Mouse (Mus musculus) CH12.LX (cell line): ENCODE measurements around the gene Prpf40b. TPM values are rescaled to one million over a fixed set of nuclear protein-coding genes. Genes with fewer than 3 reads are reported as not detected.
"Not testable (repeated sequence)": the region's sequence is repeated elsewhere in the genome, so short reads cannot be mapped to it uniquely, and the experiment has no call there.

Experiments used
- DNase-seq: peaks from one replicate; pipeline ENCODE4 v3.0.0-alpha.2; 2013; ENCODE audit errors: extremely low read depth
- H3K27ac ChIP-seq: 2 replicates; pipeline ENCODE4 v1.5.1; 2012; ENCODE audit warnings: low read depth, mild to moderate bottlenecking, control low read depth, moderate library complexity; ENCODE audit not compliant: insufficient read depth
- H3K27me3 ChIP-seq: replicated peaks from 2 replicates; pipeline ENCODE3; 2012; ENCODE audit warnings: inconsistent platforms
- H3K36me3 ChIP-seq, 2 experiments: replicated peaks in 1 of 2; 2 replicates each; pipeline versions ENCODE3 to v1.6.1; 2012; ENCODE audit warnings: inconsistent platforms in 1 of 2, low read length in 1 of 2, mild to moderate bottlenecking in 1 of 2, mixed read lengths in 1 of 2, moderate library complexity in 1 of 2; ENCODE audit not compliant: control insufficient read depth in 1 of 2, insufficient read depth in 1 of 2
- H3K4me1 ChIP-seq, 2 experiments: 2 replicates each; pipeline ENCODE4 v1.6.1; 2012; ENCODE audit warnings: inconsistent platforms in 1 of 2, moderate library complexity in 1 of 2; ENCODE audit not compliant: insufficient read depth in 2 of 2, control insufficient read depth in 1 of 2
- H3K4me2 ChIP-seq: 2 replicates; pipeline ENCODE4 v1.6.1; 2012; ENCODE audit warnings: low read depth, mild to moderate bottlenecking, control low read depth; ENCODE audit not compliant: poor library complexity, insufficient read depth, severe bottlenecking
- H3K4me3 ChIP-seq, 3 experiments: fragments of 150-350 bp in 1 of 3; sonication (generic) in 1 of 3; replicated peaks in 1 of 3; 2 replicates each; pipeline versions ENCODE3 to v1.5.1; 2011 to 2012; ENCODE audit warnings: low read depth in 2 of 3, low read length in 2 of 3, mild to moderate bottlenecking in 2 of 3, moderate library complexity in 2 of 3, control low read depth in 1 of 3, improper control_type of control experiment in 1 of 3, inconsistent platforms in 1 of 3, mixed read lengths in 1 of 3; ENCODE audit not compliant: poor library complexity in 1 of 3
- H3K79me2 ChIP-seq: replicated peaks from 2 replicates; pipeline ENCODE4 v1.6.1; 2012; ENCODE audit warnings: mild to moderate bottlenecking, moderate library complexity; ENCODE audit not compliant: control insufficient read depth, poor library complexity, insufficient read depth, severe bottlenecking; ENCODE audit errors: extremely low read depth
- H3K9ac ChIP-seq: 2 replicates; pipeline ENCODE4 v1.6.1; 2012; ENCODE audit warnings: low read depth, mild to moderate bottlenecking, control low read depth, moderate library complexity; ENCODE audit not compliant: insufficient read depth
- H3K9me3 ChIP-seq: replicated peaks from 2 replicates; pipeline ENCODE3; 2012; ENCODE audit warnings: low read length, inconsistent platforms, mixed read lengths
- BHLHE40 ChIP-seq: IDR thresholded peaks from 2 replicates; pipeline ENCODE4 v1.6.1; 2011; ENCODE audit warnings: mild to moderate bottlenecking, low read depth, low read length, improper control_type of control experiment
- CHD1 ChIP-seq: IDR thresholded peaks from 2 replicates; pipeline ENCODE4 v1.6.1; 2012; ENCODE audit warnings: low read depth, low read length, improper control_type of control experiment, inconsistent platforms
- CHD2 ChIP-seq: IDR thresholded peaks from 2 replicates; pipeline ENCODE4 v1.6.1; 2011; ENCODE audit warnings: low read length, improper control_type of control experiment
- CTCF ChIP-seq, 2 experiments: IDR thresholded peaks in 1 of 2; conservative IDR thresholded peaks in 1 of 2; 2 replicates each; pipeline ENCODE4 v1.5.1; 2011 to 2012; ENCODE audit warnings: low read depth in 2 of 2, low read length in 2 of 2, improper control_type of control experiment in 1 of 2, inconsistent platforms in 1 of 2, mild to moderate bottlenecking in 1 of 2, moderate library complexity in 1 of 2
- ELF1 ChIP-seq: IDR thresholded peaks from 2 replicates; pipeline ENCODE4 v1.6.1; 2014; ENCODE audit warnings: low read depth, mild to moderate bottlenecking, inconsistent platforms, low read length, improper control_type of control experiment
- EP300 ChIP-seq: IDR thresholded peaks from 2 replicates; pipeline ENCODE4 v1.6.1; 2011; ENCODE audit warnings: low read length, improper control_type of control experiment
- HCFC1 ChIP-seq: IDR thresholded peaks from 2 replicates; pipeline ENCODE4 v1.6.1; 2012; ENCODE audit warnings: low read depth, mild to moderate bottlenecking, inconsistent platforms, low read length, improper control_type of control experiment
- IRF4 ChIP-seq: IDR thresholded peaks from 2 replicates; pipeline ENCODE4 v1.6.1; 2014; ENCODE audit warnings: low read depth, mild to moderate bottlenecking, inconsistent platforms, low read length, improper control_type of control experiment
- KAT2A ChIP-seq: IDR thresholded peaks from 2 replicates; pipeline ENCODE4 v1.6.1; 2012; ENCODE audit warnings: low read length, improper control_type of control experiment, inconsistent platforms; ENCODE audit not compliant: insufficient replicate concordance
- MAZ ChIP-seq: IDR thresholded peaks from 2 replicates; pipeline ENCODE4 v1.6.1; 2012; ENCODE audit warnings: low read depth, mild to moderate bottlenecking, inconsistent platforms, low read length, improper control_type of control experiment, moderate library complexity
- MXI1 ChIP-seq: IDR thresholded peaks from 2 replicates; pipeline ENCODE4 v1.6.1; 2011; ENCODE audit warnings: mild to moderate bottlenecking, low read depth, low read length, improper control_type of control experiment
- MYC ChIP-seq: IDR thresholded peaks from 2 replicates; pipeline ENCODE4 v1.6.1; 2011; ENCODE audit warnings: low read depth, mild to moderate bottlenecking, improper control_type of control experiment, low read length
- NELFE ChIP-seq: IDR thresholded peaks from 2 replicates; pipeline ENCODE4 v1.6.1; 2011; ENCODE audit warnings: low read depth, low read length, improper control_type of control experiment
- NRF1 ChIP-seq: IDR thresholded peaks from 2 replicates; pipeline ENCODE4 v1.6.1; 2014; ENCODE audit warnings: low read depth, mild to moderate bottlenecking, inconsistent platforms, low read length, improper control_type of control experiment, moderate library complexity
- POLR2A ChIP-seq: IDR thresholded peaks from 2 replicates; pipeline ENCODE4 v1.6.1; 2011; ENCODE audit warnings: low read depth, mild to moderate bottlenecking, improper control_type of control experiment, low read length
- SIN3A ChIP-seq: IDR thresholded peaks from 2 replicates; pipeline ENCODE4 v1.6.1; 2012; ENCODE audit warnings: low read length, improper control_type of control experiment, inconsistent platforms
- TCF12 ChIP-seq: IDR thresholded peaks from 2 replicates; pipeline ENCODE4 v1.6.1; 2014; ENCODE audit warnings: low read depth, mild to moderate bottlenecking, inconsistent platforms, low read length, improper control_type of control experiment
- UBTF ChIP-seq: IDR thresholded peaks from 2 replicates; pipeline ENCODE4 v1.6.1; 2012; ENCODE audit warnings: low read depth, mild to moderate bottlenecking, inconsistent platforms, low read length, improper control_type of control experiment, moderate library complexity
- USF1 ChIP-seq: IDR thresholded peaks from 2 replicates; pipeline ENCODE4 v1.6.1; 2014; ENCODE audit warnings: low read depth, mild to moderate bottlenecking, inconsistent platforms, low read length, improper control_type of control experiment
- dilution Hi-C: fragments of 300-500 bp; cut with MboI; formaldehyde crosslinking; loops from 2 replicates; pipeline ENCODE4 v1.14.3; 2020; ENCODE audit warnings: low sequenced_read_pairs; ENCODE audit not compliant: extremely low pct_unique_long_range_greater_than_20kb, extremely low pct_ligation_motif_present
- in situ Hi-C: fragments of 300-500 bp; cut with MboI; formaldehyde crosslinking; loops from 3 replicates; pipeline ENCODE4 v1.14.3; 2019; ENCODE audit warnings: low sequenced_read_pairs, low pct_ligation_motif_present, low pct_unique_long_range_greater_than_20kb, mixed read lengths
- polyA plus RNA-seq: library from polyadenylated mRNA; unstranded; fragments of >175 nt; gene quantifications from 2 replicates; pipeline ENCODE4 v1.2.1, GENCODE M21; 2012; ENCODE audit warnings: low read depth; ENCODE audit not compliant: insufficient read length
- total RNA-seq, 2 experiments: library from RNA; depleted of rRNA; stranded (reverse); fragments of 300-350 nt in 1 of 2; fragments of >200 nt in 1 of 2; gene quantifications; 2 replicates each; pipeline ENCODE4 v1.2.3; 2012 to 2014

Gene Prpf40b
- total RNA-seq (2012; rRNA removed) = 18.8 and 27.9 TPM in 2 replicates
- 11.7 and 14.3 TPM in 2 replicates for total RNA-seq (2014; rRNA removed)
- 31.6 and 31.8 TPM in 2 replicates for polyA plus RNA-seq

DNA sequence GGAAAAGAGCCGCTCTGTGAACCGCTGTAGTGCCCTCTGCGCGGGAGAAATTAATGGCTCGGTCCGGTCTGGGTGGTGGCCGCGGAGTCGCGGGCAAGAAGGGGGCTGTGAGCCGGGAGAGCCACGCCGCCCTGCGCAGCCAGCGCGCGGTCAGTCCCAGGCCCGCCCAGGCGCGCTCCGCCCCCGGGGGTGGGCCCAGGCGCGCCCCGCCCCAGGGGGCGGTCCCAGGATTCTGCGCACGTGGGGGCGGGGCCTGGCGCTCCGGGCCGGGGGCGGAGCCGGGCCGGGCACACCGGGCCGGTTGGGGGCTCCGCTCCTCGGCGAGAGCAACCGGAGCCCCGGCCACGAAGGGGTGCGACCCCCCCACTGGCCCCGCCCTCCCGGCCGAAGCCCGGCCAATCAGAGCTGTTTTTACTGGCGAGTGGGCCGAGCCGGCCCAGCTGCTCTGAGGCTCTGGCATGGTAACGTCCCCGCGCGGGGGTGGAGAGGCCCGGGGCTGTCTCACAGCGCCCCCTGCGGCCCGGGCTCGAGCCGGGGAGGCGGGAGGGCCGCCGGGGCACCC is at the start of gene Prpf40b:
Gene Prpf40b (plus strand): TSS at position 275 of the 562 bp plus-strand sequence.
- Histone ChIP-seq H3K36me3 (peaks cover 0 to 5% of the 10 kb centered on the region in 2 experiments), H3K4me2 (peak within 1 kb of the TSS; percentile 98), H3K4me3 (peak within 1 kb of the TSS; percentile 48 to 68 (median 58)), H3K9me3 (no peaks in the 10 kb centered on the region), H3K79me2 (no peaks in the 10 kb centered on the region), H3K27ac (no peak within 1 kb of the TSS), H3K4me1 (peaks cover 3 to 20% of the 10 kb centered on the region in 2 experiments; a peak in 3 of 4 replicates), H3K9ac (peak within 1 kb of the TSS; percentile 64), H3K27me3 (peaks cover 34% of the 10 kb centered on the region)
- peak; percentile 84 for DNase-seq
- in situ Hi-C loops = no loop called here
- dilution Hi-C loops = no loop called here
- TF ChIP-seq MXI1 = peak; percentile 69
- no peak; the same call in 1 of the 2 replicates for TF ChIP-seq MAZ
- 0 out of 2 replicates have a peak, but pooled peaks have one; percentile 53 for TF ChIP-seq UBTF
- TF ChIP-seq CHD1 = no peak
- TF ChIP-seq POLR2A = peak; percentile 78
- TF ChIP-seq USF1 = peak; percentile 30; the same call in 1 of the 2 replicates
- peak; percentile 43 for TF ChIP-seq CHD2
- peak; percentile 57; the same call in 1 of the 2 replicates for TF ChIP-seq NELFE
- TF ChIP-seq HCFC1 = peak; percentile 75
- TF ChIP-seq KAT2A = peak; percentile 61; the same call in 1 of the 2 replicates
- peak; percentile 48; the same call in 1 of the 2 replicates for TF ChIP-seq ELF1
- TF ChIP-seq SIN3A = peak; percentile 71
- peak in 1 of 2 experiments; percentile 56; a peak in 2 of 4 replicates for TF ChIP-seq CTCF (conservative IDR thresholded peaks at IDR 0.05 in 1 of 2, IDR thresholded peaks at IDR 0.05 in 1 of 2; ENCODE audit: low read depth in 2 of 2, low read length in 2 of 2)
- TF ChIP-seq NRF1 = peak; percentile 80
- no peak for TF ChIP-seq IRF4
- no peak for TF ChIP-seq MYC
- TF ChIP-seq BHLHE40 = peak; percentile 67
- TF ChIP-seq EP300 = no peak
- peak; percentile 58 for TF ChIP-seq TCF12

GRCm38 (mm10) chr15:99246736-99247135 is 48.2 kb upstream of the Prpf40b start:
- dilution Hi-C loops, H3K4me3 ChIP-seq, H3K79me2 ChIP-seq, DNase-seq, H3K27ac ChIP-seq, in situ Hi-C loops, H3K27me3 ChIP-seq, H3K4me2 ChIP-seq, H3K9me3 ChIP-seq, H3K9ac ChIP-seq, H3K4me1 ChIP-seq: not testable (repeated sequence)
- peaks cover 67 to 81% of the 10 kb centered on the region in 2 experiments for H3K36me3 ChIP-seq
